Mouse (Mus musculus): ENCODE results near the gene Pnmal2. TPM values are rescaled to one million over a fixed set of nuclear protein-coding genes. Genes with fewer than 3 reads are reported as not detected.

The Pnmal2 gene
- polyA plus RNA-seq, 1 experiment from 2014 or later: 4.7 TPM

DNA sequence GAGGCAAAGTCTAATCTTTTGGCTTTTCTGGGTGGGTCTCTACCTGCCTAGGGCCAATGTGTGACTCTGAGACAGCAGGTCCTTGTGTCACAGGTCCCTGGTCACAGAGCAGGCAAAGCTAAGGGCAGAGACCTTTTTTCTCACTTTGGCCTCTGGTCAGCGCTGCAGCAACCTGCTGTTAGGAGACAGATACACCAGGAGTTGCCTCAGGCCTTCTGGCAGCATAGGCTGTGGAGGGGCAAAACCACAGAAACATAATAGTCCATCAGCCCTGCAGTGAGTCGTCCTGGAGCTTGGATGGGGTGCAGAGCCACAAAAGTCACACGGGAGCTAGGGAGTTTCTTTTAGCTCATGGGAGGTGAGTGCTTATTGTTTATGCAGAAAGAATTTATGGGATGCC is 25.8 kb upstream of the Pnmal2 start:
- Histone ChIP-seq H3K4me3 (no peak overlapping the region), H3K36me3 (peaks cover 38% of the 10 kb centered on the region), H3K27me3 (no peaks in the 10 kb centered on the region), H3K9ac (no peak overlapping the region), H3K4me1 (replicated peaks) (peaks cover 57% of the 10 kb centered on the region), H3K27ac (no peak overlapping the region), H3K4me2 (no peak overlapping the region), H3K9me3 (replicated peaks) (no peaks in the 10 kb centered on the region)
- no peak for ATAC-seq (replicated peaks; ENCODE audit: insufficient number of reproducible peaks, insufficient read depth, low FRiP score, low read depth)
- WGBS: 78% methylated on average over 3 of the region's 3 CpGs

DNA sequence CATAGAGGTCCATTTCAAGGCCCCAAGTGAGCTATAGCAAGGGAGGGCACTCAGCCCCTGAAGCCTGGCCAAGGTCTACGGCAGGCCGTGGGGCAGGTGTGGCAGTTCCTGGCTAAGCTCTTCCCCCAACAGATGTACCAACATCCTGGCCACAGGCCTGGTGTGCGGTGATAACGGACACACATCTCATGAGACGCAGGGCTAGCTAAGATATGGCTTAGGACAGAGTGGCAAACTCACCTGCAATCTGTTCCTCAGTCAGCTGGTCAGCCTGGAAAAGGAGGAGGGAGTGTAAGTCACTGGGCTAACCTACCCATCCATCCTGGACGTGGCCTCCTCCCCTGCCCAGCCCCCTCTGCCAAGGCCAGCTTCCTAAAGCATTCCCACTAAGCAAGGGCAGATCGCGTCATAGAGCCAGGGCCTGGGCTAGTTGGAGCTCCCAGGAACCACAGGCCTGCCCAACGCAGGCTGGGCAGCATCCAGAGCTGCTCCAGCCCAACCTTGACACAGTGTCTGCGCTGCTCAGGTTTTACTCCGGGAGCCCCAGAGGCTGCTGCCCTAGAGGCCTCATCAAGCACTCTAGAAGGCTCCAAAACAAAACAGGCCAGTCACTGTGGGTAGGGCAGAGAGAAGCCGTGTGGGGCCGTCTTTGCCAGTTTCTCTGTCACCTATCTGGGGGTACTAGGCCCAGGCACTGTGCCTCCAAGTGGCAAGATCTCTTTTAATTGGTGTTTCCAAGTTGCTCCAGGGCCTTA is 24.9 kb upstream of the Pnmal2 start:
- H3K9ac ChIP-seq: 0 out of 2 replicates have a peak overlapping the region, but pooled peaks have one; percentile 13
- 72% methylated on average over 13 of the region's 13 CpGs for WGBS
- 0 out of 2 replicates have a peak overlapping the region, but pooled peaks have one; percentile 24 for H3K27ac ChIP-seq
- no peak for ATAC-seq (replicated peaks; ENCODE audit: insufficient number of reproducible peaks, insufficient read depth, low FRiP score, low read depth)
- H3K4me3 ChIP-seq: no peak overlapping the region
- no peaks in the 10 kb centered on the region for H3K9me3 ChIP-seq (replicated peaks)
- H3K4me1 ChIP-seq (replicated peaks): peaks cover 57% of the 10 kb centered on the region
- H3K27me3 ChIP-seq: no peaks in the 10 kb centered on the region
- 0 out of 2 replicates have a peak overlapping the region, but pooled peaks have one; percentile 11 for H3K4me2 ChIP-seq
- peaks cover 36% of the 10 kb centered on the region for H3K36me3 ChIP-seq

- H3K36me3 ChIP-seq: peaks cover 30% of the 10 kb centered on the region
- H3K4me1 ChIP-seq (replicated peaks): peaks cover 60% of the 10 kb centered on the region
- H3K4me2 ChIP-seq: 0 out of 2 replicates have a peak overlapping the region, but pooled peaks have one; percentile 11
- no peak overlapping the region for H3K4me3 ChIP-seq
- WGBS: 77% methylated on average over 7 of the region's 7 CpGs
- no peak for ATAC-seq (replicated peaks; ENCODE audit: insufficient number of reproducible peaks, insufficient read depth, low FRiP score, low read depth)
- 0 out of 2 replicates have a peak overlapping the region, but pooled peaks have one; percentile 13 for H3K9ac ChIP-seq
- 0 out of 2 replicates have a peak overlapping the region, but pooled peaks have one; percentile 24 for H3K27ac ChIP-seq
- H3K9me3 ChIP-seq (replicated peaks): no peaks in the 10 kb centered on the region
- no peaks in the 10 kb centered on the region for H3K27me3 ChIP-seq
These were observed 24.3 kb upstream of the Pnmal2 start for GRCm38 (mm10) chr7:16920150-16920579.

- no peak for ATAC-seq (replicated peaks; ENCODE audit: insufficient number of reproducible peaks, insufficient read depth, low FRiP score, low read depth)
- Histone ChIP-seq H3K36me3 (peaks cover 22% of the 10 kb centered on the region), H3K4me1 (replicated peaks) (peaks cover 60% of the 10 kb centered on the region)
These were observed 23.4 kb upstream of the Pnmal2 start for GRCm38 (mm10) chr7:16920818-16921791.

DNA sequence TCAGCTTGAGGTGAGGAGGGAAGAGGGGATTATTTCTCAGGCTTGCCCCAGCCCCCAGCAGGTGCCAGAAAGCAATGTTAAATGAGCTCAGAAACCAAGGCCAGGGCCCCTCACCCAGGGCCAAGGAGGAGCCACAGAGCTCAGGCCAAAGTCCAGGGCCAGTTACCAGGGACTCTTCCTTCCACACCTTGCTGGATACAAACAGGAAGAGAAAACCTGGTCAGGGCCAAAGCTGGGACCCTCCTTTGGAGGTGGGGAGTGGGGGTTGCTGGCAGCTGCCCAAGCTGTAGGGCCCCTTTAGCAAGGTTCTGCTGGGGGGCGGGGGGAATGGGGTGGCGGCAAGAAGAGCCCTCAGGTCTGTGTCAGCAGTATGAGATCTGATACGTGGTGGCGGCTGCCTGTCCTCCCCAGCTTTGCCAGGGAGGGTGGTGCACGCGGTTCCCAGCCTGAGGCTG is 22.6 kb upstream of the Pnmal2 start:
- Histone ChIP-seq H3K4me3 (peak overlapping the region; percentile 89), H3K9ac (peak overlapping the region; percentile 98), H3K27me3 (no peaks in the 10 kb centered on the region), H3K9me3 (replicated peaks) (no peaks in the 10 kb centered on the region), H3K4me1 (replicated peaks) (peaks cover 53% of the 10 kb centered on the region), H3K36me3 (peaks cover 16% of the 10 kb centered on the region), H3K4me2 (peak overlapping the region; percentile 85), H3K27ac (peak overlapping the region; percentile 59)
- ATAC-seq (replicated peaks; ENCODE audit: insufficient number of reproducible peaks, insufficient read depth, low FRiP score, low read depth): no peak
- WGBS: 55% methylated on average over 6 of the region's 6 CpGs

More at GRCm38 (mm10) chr7:16920818-16921791, 23.4 kb upstream of the Pnmal2 start:
- WGBS: 52% methylated on average over 21 of the region's 21 CpGs
- peak overlapping the region; percentile 85 for H3K4me2 ChIP-seq
- H3K27ac ChIP-seq: peak overlapping the region; percentile 59
- H3K9me3 ChIP-seq (replicated peaks): no peaks in the 10 kb centered on the region
- no peaks in the 10 kb centered on the region for H3K27me3 ChIP-seq
- peak overlapping the region; percentile 89 for H3K4me3 ChIP-seq
- peak overlapping the region; percentile 98 for H3K9ac ChIP-seq

- peak overlapping the region; percentile 98 for H3K9ac ChIP-seq
- peak overlapping the region; percentile 89 for H3K4me3 ChIP-seq
- no peaks in the 10 kb centered on the region for H3K9me3 ChIP-seq (replicated peaks)
- 0 out of 2 replicates have a peak overlapping the region, but pooled peaks have one; percentile 15 for H3K27ac ChIP-seq
- 39% methylated on average over 10 of the region's 10 CpGs for WGBS
- peak overlapping the region; percentile 85 for H3K4me2 ChIP-seq
- ATAC-seq (replicated peaks; ENCODE audit: insufficient number of reproducible peaks, insufficient read depth, low FRiP score, low read depth): no peak
- H3K4me1 ChIP-seq (replicated peaks): peaks cover 50% of the 10 kb centered on the region
- no peaks in the 10 kb centered on the region for H3K27me3 ChIP-seq
- H3K36me3 ChIP-seq: peaks cover 10% of the 10 kb centered on the region
These were observed 22.0 kb upstream of the Pnmal2 start for GRCm38 (mm10) chr7:16922360-16922973.

DNA sequence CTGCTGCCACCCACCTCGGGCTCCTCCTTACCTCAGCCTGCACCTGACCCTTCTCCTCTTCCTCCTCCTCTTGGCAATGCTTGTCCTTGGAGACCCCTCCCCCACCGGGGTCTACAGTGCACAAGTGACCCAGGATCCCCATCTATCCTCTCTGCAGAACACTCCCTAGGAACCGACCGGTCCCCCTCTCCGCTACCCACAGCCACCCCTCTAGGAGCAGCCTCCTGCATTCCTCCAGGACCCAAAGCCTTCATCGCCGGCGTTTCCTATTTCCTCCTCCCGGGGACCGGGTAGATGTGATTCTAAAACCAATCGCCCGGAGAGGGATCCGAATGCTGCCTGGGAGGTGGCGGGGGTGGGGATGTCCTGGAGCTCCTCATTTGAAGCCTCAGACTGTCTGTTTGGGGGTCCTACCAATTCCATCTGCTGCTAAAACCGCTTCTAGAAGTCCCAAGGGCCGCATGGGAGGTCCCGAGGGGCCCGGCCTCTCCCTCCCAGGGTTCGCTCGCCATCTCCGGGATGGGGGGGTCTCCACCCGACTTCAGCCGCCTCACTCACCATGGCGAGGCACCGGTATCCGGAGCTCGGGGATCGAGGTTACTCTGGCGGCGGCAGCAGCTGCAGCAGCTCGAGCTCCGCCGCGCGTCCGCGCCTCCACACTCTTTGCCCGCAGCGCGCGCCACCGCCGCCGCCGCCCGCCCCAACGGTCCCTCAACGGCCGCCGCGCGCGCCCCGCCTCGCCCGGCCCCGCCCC is 21.0 kb upstream of the Pnmal2 start:
- Histone ChIP-seq H3K27me3 (no peaks in the 10 kb centered on the region), H3K27ac (peak overlapping the region; percentile 97), H3K36me3 (peaks cover 4% of the 10 kb centered on the region; the same call in 1 of the 2 replicates), H3K4me2 (peak overlapping the region; percentile 85), H3K9me3 (replicated peaks) (no peaks in the 10 kb centered on the region), H3K4me1 (replicated peaks) (peaks cover 44% of the 10 kb centered on the region), H3K4me3 (peak overlapping the region; percentile 89), H3K9ac (peak overlapping the region; percentile 98)
- WGBS: under 1% methylated on average over 50 of the region's 57 CpGs
- ATAC-seq (replicated peaks; ENCODE audit: insufficient number of reproducible peaks, insufficient read depth, low FRiP score, low read depth): peak; percentile 2; the same call in 1 of the 2 replicates

GRCm38 (mm10) chr7:16924037-16924834 is 20.2 kb upstream of the Pnmal2 start, which contains the start of gene Calm3:
Gene Calm3, minus strand, starts transcription at chr7:16924114.
- H3K36me3 ChIP-seq: no peaks in the 10 kb centered on the region
- 2% methylated on average over 64 of the region's 64 CpGs for WGBS
- peak within 1 kb of the TSS; percentile 85 for H3K4me2 ChIP-seq
- H3K4me1 ChIP-seq (replicated peaks): peaks cover 40% of the 10 kb centered on the region
- ATAC-seq (replicated peaks; ENCODE audit: insufficient number of reproducible peaks, insufficient read depth, low FRiP score, low read depth): peak; percentile 88
- H3K4me3 ChIP-seq: peak within 1 kb of the TSS; percentile 89
- H3K27ac ChIP-seq: peak within 1 kb of the TSS; percentile 97
- H3K27me3 ChIP-seq: no peaks in the 10 kb centered on the region
- H3K9ac ChIP-seq: peak within 1 kb of the TSS; percentile 98
- no peaks in the 10 kb centered on the region for H3K9me3 ChIP-seq (replicated peaks)

DNA sequence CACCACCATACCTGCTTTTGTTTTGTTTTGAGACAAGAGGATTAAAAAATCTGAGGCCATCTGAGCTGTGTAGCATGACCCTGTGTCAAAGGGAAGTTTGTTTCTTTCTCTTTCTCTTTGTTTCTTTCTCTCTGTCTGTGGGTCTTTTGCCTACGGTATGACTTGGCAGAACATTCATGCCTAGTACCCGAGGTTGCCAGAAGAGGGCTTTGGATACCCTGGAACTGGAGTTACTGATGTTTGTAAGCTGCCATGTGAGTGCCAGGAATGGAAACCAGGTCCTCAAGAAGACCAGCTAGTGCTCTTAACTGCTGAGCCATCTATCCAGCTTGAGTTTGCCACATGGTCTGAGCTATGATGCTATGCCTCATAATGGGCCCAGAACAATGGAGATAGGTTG is 16.1 kb upstream of the Pnmal2 start:
- no peak for ATAC-seq (replicated peaks; ENCODE audit: insufficient number of reproducible peaks, insufficient read depth, low FRiP score, low read depth)
- 0 out of 2 replicates have a peak, but pooled peaks cover 5% of the 10 kb centered on the region for H3K4me1 ChIP-seq (replicated peaks)
- H3K4me2 ChIP-seq: no peak overlapping the region
- 36% methylated on average over 2 of the region's 2 CpGs for WGBS
- H3K9me3 ChIP-seq (replicated peaks): no peaks in the 10 kb centered on the region
- H3K36me3 ChIP-seq: no peaks in the 10 kb centered on the region
- H3K9ac ChIP-seq: no peak overlapping the region
- H3K4me3 ChIP-seq: no peak overlapping the region
- H3K27me3 ChIP-seq: no peaks in the 10 kb centered on the region
- no peak overlapping the region for H3K27ac ChIP-seq
